Mouse (Mus musculus) E14TG2a.4 (cell line): ENCODE data around the gene Prkg1.

Experiments used
- H3K27me3 ChIP-seq: 2 replicates; pipeline ENCODE4 v1.6.1; 2014; ENCODE audit warnings: low read length, control low read depth; ENCODE audit not compliant: insufficient read depth
- H3K36me3 ChIP-seq: 2 replicates; pipeline ENCODE4 v1.6.1; 2014; ENCODE audit warnings: low read length, control low read depth; ENCODE audit not compliant: insufficient read depth
- H3K4me1 ChIP-seq: replicated peaks from 2 replicates; pipeline ENCODE4 v1.6.1; 2014; ENCODE audit warnings: low read depth, low read length, control low read depth
- H3K4me3 ChIP-seq: replicated peaks from 2 replicates; pipeline ENCODE4 v1.5.1; 2014; ENCODE audit warnings: mild to moderate bottlenecking, low read length
- H3K9me3 ChIP-seq: 2 replicates; pipeline ENCODE4 v1.6.1; 2014; ENCODE audit warnings: low read length, control low read depth
- CTCF ChIP-seq: conservative IDR thresholded peaks from 2 replicates; pipeline ENCODE4 v1.5.1; 2014; ENCODE audit warnings: low read length
- NANOG ChIP-seq: IDR thresholded peaks from 2 replicates; pipeline ENCODE4 v1.6.1; 2014; ENCODE audit warnings: borderline replicate concordance, low read length, mixed read lengths
- POU5F1 ChIP-seq: IDR thresholded peaks from 2 replicates; pipeline ENCODE4 v1.6.1; 2014; ENCODE audit warnings: low read length, borderline replicate concordance

Gene Prkg1

GRCm38 (mm10) chr19:31336381-31336780, 428.5 kb downstream of the Prkg1 start:
- TF ChIP-seq NANOG (no peak), CTCF (no peak), POU5F1 (no peak)
- H3K27me3 ChIP-seq: no peaks in the 10 kb centered on the region
- no peaks in the 10 kb centered on the region for H3K36me3 ChIP-seq
- no peaks in the 10 kb centered on the region for H3K9me3 ChIP-seq
- H3K4me1 ChIP-seq: no peaks in the 10 kb centered on the region
- no peak overlapping the region for H3K4me3 ChIP-seq

- Histone ChIP-seq H3K9me3 (no peaks in the 10 kb centered on the region), H3K4me1 (no peaks in the 10 kb centered on the region), H3K4me3 (no peak overlapping the region), H3K27me3 (no peaks in the 10 kb centered on the region), H3K36me3 (no peaks in the 10 kb centered on the region)
- TF ChIP-seq CTCF (no peak), POU5F1 (no peak), NANOG (no peak)
Observed at GRCm38 (mm10) chr19:31329893-31330292, 434.9 kb downstream of the Prkg1 start.

- no peak overlapping the region for H3K4me3 ChIP-seq
- no peaks in the 10 kb centered on the region for H3K9me3 ChIP-seq
- H3K27me3 ChIP-seq: no peaks in the 10 kb centered on the region
- no peaks in the 10 kb centered on the region for H3K4me1 ChIP-seq
- TF ChIP-seq NANOG (no peak), POU5F1 (no peak), CTCF (no peak)
- H3K36me3 ChIP-seq: no peaks in the 10 kb centered on the region
Observed at GRCm38 (mm10) chr19:31304760-31305159, 460.1 kb downstream of the Prkg1 start.

GRCm38 (mm10) chr19:31291231-31291630, 473.6 kb downstream of the Prkg1 start:
- no peaks in the 10 kb centered on the region for H3K4me1 ChIP-seq
- TF ChIP-seq CTCF (no peak), NANOG (no peak)
- no peaks in the 10 kb centered on the region for H3K27me3 ChIP-seq
- H3K4me3 ChIP-seq: no peak overlapping the region
- H3K36me3 ChIP-seq: no peaks in the 10 kb centered on the region
- H3K9me3 ChIP-seq: no peaks in the 10 kb centered on the region

- Histone ChIP-seq H3K4me1 (no peaks in the 10 kb centered on the region), H3K4me3 (no peak overlapping the region), H3K9me3 (no peaks in the 10 kb centered on the region), H3K36me3 (no peaks in the 10 kb centered on the region), H3K27me3 (no peaks in the 10 kb centered on the region)
- no peak for TF ChIP-seq CTCF
- no peak for TF ChIP-seq NANOG
- no peak for TF ChIP-seq POU5F1
Observed at GRCm38 (mm10) chr19:31284581-31284980, 480.3 kb downstream of the Prkg1 start.

GRCm38 (mm10) chr19:31284126-31284525, 480.7 kb downstream of the Prkg1 start:
- TF ChIP-seq NANOG (no peak), CTCF (no peak), POU5F1 (no peak)
- H3K4me3 ChIP-seq: no peak overlapping the region
- no peaks in the 10 kb centered on the region for H3K27me3 ChIP-seq
- H3K4me1 ChIP-seq: no peaks in the 10 kb centered on the region
- no peaks in the 10 kb centered on the region for H3K36me3 ChIP-seq
- no peaks in the 10 kb centered on the region for H3K9me3 ChIP-seq

GRCm38 (mm10) chr19:31283617-31284016, 481.2 kb downstream of the Prkg1 start:
- no peak for TF ChIP-seq POU5F1
- no peak for TF ChIP-seq CTCF
- no peak for TF ChIP-seq NANOG
- Histone ChIP-seq H3K4me3 (no peak overlapping the region), H3K27me3 (no peaks in the 10 kb centered on the region), H3K9me3 (no peaks in the 10 kb centered on the region), H3K4me1 (no peaks in the 10 kb centered on the region), H3K36me3 (no peaks in the 10 kb centered on the region)

GRCm38 (mm10) chr19:31279797-31280486, 484.9 kb downstream of the Prkg1 start:
- no peaks in the 10 kb centered on the region for H3K4me1 ChIP-seq
- no peak overlapping the region for H3K4me3 ChIP-seq
- no peaks in the 10 kb centered on the region for H3K27me3 ChIP-seq
- TF ChIP-seq POU5F1: no peak
- TF ChIP-seq NANOG: no peak
- no peak for TF ChIP-seq CTCF
- H3K9me3 ChIP-seq: no peaks in the 10 kb centered on the region
- no peaks in the 10 kb centered on the region for H3K36me3 ChIP-seq

GRCm38 (mm10) chr19:31262438-31262837, 502.4 kb downstream of the Prkg1 start:
- TF ChIP-seq POU5F1: no peak
- TF ChIP-seq NANOG: no peak
- TF ChIP-seq CTCF: no peak
- Histone ChIP-seq H3K4me1 (no peaks in the 10 kb centered on the region), H3K36me3 (no peaks in the 10 kb centered on the region), H3K9me3 (no peaks in the 10 kb centered on the region), H3K4me3 (no peak overlapping the region), H3K27me3 (no peaks in the 10 kb centered on the region)
